Mouse (Mus musculus) thymus, postnatal 0 days (tissue): ENCODE measurements around the gene Olfr237-ps1. TPM values are rescaled to one million over a fixed set of nuclear protein-coding genes. Genes with fewer than 3 reads are reported as not detected.
"Not testable (repeated sequence)": the region's sequence is repeated elsewhere in the genome, so short reads cannot be mapped to it uniquely, and the experiment has no call there.

Experiments
- DNase-seq: peaks from one replicate; pipeline ENCODE4 v3.0.0-alpha.2; 2015; ENCODE audit warnings: low spot score
- polyA plus RNA-seq: library from polyadenylated mRNA; unstranded; fragments of >200 nt; fragmentation: Nextera tagmentation; extraction: Ambion mirVana; gene quantifications from 2 replicates; pipeline ENCODE4 v1.2.1, GENCODE M21; 2015

Gene Olfr237-ps1
- not detected in 2 replicates for polyA plus RNA-seq

DNA sequence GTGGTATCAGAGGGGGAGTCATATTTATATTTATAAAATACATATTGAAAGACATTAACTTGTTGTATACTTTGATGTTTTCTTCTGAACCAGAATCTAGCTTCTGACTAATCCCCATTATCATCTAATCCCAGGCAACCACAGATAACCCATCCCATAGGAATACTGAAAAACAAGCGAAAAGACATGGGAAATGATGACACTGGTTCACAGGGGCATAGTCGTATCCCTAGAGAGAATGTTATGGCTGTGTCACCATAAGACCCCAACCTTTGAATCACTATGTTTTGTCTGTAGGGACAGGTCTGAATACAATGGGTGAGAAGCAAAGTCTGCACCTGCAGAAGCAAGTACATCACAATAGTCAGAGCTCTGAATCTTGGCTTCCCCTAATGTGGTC, at the start of gene Olfr237-ps1:
TSS of gene Olfr237-ps1 (plus strand) at position 301 of the 400 bp plus-strand sequence.
- not testable (repeated sequence) for DNase-seq

DNA sequence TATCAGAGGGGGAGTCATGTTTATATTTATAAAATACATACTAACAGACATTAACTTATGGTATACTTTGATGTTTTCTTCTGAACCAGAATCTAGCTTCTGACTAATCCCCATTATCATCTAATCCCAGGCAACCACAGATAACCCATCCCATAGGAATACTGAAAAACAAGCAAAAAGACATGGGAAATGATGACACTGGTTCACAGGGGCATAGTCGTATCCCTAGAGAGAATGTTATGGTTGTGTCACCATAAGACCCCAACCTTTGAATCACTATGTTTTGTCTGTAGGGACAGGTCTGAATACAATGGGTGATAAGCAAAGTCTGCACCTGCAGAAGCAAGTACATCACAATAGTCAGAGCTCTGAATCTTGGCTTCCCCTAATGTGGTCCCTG, 40.3 kb upstream of the Olfr237-ps1 start, which contains the start of gene Olfr441:
TSS of gene Olfr441 (plus strand) at position 301 of the 400 bp plus-strand sequence.
- not testable (repeated sequence) for DNase-seq

DNA sequence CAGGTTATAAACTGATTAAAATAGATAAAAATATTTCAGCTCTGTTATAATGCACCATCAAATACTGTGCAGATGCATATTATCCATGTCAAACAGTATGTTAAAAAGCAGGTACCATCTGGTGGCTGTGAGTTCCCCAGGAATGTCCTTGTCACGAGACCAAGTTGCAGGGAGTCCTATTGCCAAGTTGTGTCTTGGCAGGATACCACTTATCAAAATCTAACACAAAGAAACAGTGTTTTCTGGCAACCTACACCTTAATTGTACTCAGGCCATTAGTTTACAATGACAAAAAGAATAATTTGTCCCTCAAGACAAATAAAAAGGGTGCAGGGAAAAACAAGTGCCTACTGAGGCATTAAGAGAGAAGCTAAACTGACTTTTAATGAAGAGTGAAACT, 13.1 kb downstream of the Olfr237-ps1 start:
- no peak for DNase-seq

DNA sequence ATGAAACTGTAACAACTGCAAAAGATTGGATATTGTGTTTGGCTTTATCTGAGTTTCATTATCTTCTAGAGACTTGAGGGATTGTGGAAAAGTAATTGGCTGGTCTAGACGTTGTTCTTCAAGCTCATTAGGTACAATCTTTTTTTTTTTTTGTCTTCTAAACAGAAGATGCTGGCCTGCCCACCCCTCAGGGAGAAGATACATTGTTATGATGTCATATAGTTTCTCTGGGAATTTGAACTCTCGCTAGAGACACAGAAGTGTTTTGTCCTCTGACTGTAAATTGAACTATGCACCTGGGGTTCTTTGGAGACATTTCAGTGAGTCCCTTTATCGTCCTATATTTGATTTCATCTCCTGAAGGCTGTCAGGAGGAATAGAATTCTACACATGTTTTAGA, 16.6 kb downstream of the Olfr237-ps1 start, which contains the start of gene Olfr437:
TSS of gene Olfr437 (plus strand) at position 301 of the 400 bp plus-strand sequence.
- DNase-seq, result no peak

DNA sequence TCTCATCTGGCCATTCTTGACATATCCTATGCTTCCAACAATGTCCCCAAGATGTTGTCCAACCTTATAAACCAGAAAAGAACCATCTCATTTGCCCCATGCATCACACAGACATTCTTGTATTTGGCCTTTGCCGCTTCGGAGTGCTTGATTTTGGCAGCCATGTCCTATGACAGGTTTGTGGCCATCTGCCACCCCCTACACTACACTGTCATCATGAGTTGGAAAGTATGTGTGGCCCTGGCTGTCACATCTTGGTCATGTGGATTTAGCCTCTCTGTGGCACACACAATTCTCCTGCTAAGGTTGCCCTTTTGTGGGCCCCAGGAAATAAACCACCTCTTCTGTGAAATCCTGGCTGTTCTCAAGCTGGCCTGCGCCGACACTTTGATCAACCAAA, 20.9 kb downstream of the Olfr237-ps1 start:
- DNase-seq, result no peak

DNA sequence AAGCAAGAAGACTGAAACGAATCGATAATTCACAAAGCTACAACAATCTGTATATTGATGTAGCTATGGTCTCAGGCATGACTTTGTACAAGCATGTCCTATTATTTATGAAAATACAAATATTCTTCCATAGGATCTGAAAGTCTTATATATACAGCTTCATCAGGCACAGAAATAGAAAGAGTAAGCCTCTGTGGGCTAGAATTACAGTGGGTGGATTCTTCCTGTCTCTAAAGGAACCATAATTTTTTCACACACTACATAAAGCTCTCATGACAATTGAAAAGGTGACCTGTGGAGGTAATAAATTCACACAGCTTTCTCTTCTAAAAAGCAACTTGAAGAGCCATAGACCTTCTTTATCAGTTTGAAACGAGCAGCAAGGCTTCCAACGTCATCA, 25.5 kb downstream of the Olfr237-ps1 start, which contains the start of gene Olfr13:
TSS of gene Olfr13 (plus strand) at position 301 of the 400 bp plus-strand sequence.
- no peak for DNase-seq

DNA sequence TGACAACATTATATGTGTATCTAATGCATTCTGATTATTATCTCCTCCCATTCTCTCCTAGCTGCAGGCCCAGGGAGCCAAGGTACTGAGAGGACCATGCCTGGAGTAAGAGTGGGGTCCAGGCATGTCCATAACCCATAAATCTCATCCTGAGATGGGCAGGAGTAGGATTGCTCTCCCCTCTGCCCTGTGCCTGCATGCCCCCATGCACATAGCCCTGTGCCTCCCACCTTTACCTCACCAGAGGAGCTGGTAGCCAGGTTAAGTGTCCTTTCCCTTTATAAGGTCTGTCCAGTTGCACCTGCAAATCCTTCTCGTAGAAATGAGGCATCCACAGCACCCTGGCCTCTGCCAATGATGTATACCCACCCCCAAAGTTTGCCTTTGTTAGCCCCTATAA, 31.8 kb downstream of the Olfr237-ps1 start:
- no peak for DNase-seq

DNA sequence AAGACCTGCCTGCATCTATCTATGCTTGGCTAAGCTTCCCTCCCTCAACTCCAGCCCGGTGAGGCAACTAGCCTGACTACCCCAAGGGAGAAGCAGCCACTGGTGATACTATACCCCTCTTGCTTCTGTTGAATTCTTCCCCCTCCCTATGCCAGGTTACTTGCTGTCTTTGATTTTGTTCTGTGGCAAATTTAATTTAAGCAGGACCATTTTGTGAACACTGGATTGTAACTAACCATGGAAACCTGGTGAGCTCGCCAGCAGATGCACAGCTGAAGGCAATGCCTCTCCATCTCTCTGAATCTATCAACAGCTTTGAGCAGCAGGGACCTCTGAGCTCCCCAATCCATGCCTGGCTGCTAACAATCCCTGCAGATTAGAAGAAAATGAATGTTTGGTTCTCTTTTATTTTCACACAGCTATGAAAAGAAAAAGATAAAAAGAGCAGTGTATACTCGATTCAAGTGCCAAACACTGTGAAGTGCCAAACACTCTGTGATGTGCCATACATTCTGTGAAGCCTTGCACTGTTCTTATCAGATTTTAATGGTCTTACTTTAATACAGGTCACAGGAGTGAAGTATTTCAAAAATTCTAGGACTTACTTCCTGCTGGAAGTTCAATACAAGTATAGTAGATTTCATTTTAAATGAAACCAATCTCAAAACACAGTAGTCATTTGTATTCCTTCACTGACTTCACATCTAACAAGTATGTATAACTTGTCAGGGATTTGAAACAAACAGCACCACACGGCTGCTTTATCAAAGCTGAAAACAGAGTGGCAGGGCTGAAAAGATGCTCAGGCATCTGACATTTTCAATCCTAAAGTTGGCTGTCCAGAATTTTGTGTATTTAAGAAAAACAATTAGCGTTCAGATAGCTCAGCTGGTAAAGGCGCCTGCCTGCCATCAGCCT, 32.5 kb downstream of the Olfr237-ps1 start:
- no peak for DNase-seq

DNA sequence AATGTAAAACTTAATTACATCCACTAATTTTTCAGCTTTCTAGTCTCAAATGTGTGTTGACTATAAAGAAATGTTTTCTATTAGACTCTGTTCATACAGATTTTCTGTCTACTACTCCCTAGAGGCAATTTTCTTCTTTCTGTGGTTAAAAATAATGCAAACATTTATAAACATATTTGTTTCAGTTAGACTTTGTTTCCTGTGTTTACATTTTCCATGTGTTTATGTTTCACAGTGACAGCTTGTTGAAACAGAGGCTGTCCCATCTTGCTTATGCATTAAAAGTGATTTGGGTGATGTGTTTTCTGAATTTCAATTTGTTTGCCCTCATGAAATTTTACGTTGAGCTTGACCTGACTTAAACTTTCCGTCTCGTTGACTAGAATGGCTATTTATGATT, 44.6 kb downstream of the Olfr237-ps1 start:
- no peak for DNase-seq

DNA sequence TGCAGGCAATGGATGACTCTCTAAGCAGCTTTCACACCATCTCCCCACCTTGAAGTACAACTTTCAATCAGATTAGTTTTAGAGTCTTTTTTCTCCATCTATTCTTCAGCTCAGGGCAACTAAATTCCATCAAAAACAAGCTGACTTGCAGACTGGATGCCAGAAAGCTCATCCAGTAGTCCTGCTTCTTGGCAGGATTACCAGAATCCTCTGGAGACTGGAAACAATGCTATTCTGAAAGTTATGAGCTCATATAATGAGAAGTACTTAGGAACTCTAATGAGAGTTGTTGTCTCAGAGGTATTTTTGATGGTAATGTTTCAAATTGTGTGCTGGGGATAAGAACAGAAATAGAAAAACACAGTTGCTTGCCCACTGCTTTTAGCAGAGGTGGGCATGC, 50.4 kb downstream of the Olfr237-ps1 start, which contains the start of gene Olfr435:
TSS of gene Olfr435 (plus strand) at position 366 of the 400 bp plus-strand sequence.
- DNase-seq, result no peak

DNA sequence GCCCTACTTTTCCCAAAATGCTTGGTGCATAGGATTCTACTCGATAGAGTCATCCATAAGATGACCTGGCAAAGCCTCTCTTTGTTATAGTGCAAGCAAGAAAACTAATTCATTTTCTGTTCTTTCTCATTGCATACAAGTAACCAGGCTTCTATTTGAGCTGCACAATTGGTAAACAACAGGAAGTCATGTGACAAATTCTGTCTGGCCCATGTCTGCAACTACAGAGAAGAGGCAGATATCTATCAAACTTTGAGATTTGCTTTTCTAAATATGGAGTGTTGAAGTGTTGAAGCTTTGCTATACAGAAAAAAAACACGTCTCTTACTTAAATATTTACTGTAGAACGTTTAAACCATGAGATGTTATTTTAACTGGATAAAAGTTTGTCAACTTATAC, 51.7 kb downstream of the Olfr237-ps1 start:
- DNase-seq, result no peak

DNA sequence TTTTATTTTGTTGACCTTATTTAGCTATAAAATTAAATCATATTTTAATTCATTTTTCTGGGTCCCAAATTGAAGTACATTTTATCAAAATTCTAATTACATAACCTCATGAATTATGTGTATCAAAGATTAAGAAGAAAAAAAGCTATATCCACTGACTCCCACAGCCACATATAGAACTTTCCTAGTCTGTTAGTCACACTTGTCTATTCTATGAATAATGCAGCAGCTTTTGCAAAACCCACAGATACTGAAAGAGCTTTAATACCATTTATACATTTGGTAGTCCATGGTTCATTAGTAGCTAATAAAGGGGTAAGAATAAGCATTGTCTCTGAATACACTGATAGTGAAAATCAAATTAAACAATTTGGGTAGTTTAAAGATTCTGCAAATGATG, 56.4 kb downstream of the Olfr237-ps1 start:
- no peak for DNase-seq

DNA sequence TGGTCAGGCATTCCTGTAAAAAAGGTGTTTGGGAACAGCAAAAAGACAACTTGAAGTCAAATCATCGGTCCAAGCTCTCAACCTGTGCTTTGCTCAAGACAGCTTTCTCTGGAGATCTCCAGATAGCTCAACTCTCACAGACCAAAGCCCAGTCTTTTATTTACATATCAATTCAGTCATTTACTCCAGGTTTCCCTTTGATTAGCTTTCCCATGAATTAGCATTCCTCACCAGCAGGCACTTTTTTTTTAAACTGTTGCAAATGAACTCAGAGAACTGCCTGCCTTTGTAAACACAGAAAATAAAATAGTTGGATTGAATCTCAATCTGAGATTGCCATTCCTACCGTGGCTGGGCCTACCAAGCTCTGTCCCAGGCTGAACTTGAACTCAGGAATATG, 59.0 kb downstream of the Olfr237-ps1 start:
- no peak for DNase-seq

Other genes with a start within 250 kb of the Olfr237-ps1 start
- not detected in 2 replicates for gene Olfr447, start 237.7 kb upstream of the Olfr237-ps1 start, polyA plus RNA-seq
- not detected in 2 replicates for gene Olfr446, start 225.2 kb upstream of the Olfr237-ps1 start, polyA plus RNA-seq
- gene Olfr444, start 197.5 kb upstream of the Olfr237-ps1 start, polyA plus RNA-seq, result not detected in 2 replicates
- not detected in 2 replicates for gene Olfr441, start 40.2 kb upstream of the Olfr237-ps1 start, polyA plus RNA-seq
- not detected in 2 replicates for gene Olfr437, start 16.7 kb downstream of the Olfr237-ps1 start, polyA plus RNA-seq
- gene Olfr13, start 25.6 kb downstream of the Olfr237-ps1 start, polyA plus RNA-seq, result not detected in 2 replicates
- gene Olfr435, start 50.6 kb downstream of the Olfr237-ps1 start, polyA plus RNA-seq, result not detected in 2 replicates
- not detected in 2 replicates for gene Olfr434, start 66.5 kb downstream of the Olfr237-ps1 start, polyA plus RNA-seq
- 0.08 TPM in 1 of 2 replicates, not detected in the other for gene Olfr47, start 85.0 kb downstream of the Olfr237-ps1 start, polyA plus RNA-seq
- gene Arhgef5, start 119.0 kb downstream of the Olfr237-ps1 start, polyA plus RNA-seq, result 4.1 and 4.3 TPM in 2 replicates
- 0.07 and 0.15 TPM in 2 replicates for gene Nobox, start 163.0 kb downstream of the Olfr237-ps1 start, polyA plus RNA-seq